Mouse (Mus musculus) heart, adult 11 months (tissue): ENCODE measurements around the gene Bco1.

Experiments
- DNase-seq: peaks from one replicate; pipeline ENCODE4 v3.0.0; 2022

Gene Bco1

GRCm38 (mm10) chr8:117095647-117096046 lies at the start of gene Bco1:
Bco1 (plus strand) TSS chr8:117095854.
- no peak for DNase-seq

- no peak for DNase-seq
Measured at GRCm38 (mm10) chr8:117049444-117049843, 46.2 kb upstream of the Bco1 start.

- DNase-seq: no peak
Measured at GRCm38 (mm10) chr8:117050763-117051162, 44.9 kb upstream of the Bco1 start.

DNA sequence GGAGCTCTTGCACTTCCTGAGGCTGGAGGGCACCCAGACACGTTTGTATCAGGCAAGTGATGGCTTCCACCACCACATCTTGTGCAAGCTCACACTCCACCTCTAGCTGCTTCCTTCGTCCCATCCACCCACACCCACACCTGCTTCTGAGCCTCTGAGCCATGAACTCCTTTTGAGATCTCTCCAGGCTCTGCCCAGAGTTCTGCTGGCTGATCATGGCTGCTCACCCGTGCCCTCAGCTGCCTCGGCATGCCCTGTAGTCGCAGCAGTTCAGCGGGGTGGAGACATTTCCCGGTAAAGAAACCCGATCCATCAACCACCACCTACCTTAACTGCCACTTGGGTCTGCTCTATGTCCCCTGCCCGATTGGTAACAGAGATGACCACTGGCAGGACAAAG lies 44.3 kb upstream of the Bco1 start:
- DNase-seq: no peak

GRCm38 (mm10) chr8:117053135-117054079 lies 42.2 kb upstream of the Bco1 start:
- no peak for DNase-seq

- no peak for DNase-seq
Measured at GRCm38 (mm10) chr8:117054146-117054545, 41.5 kb upstream of the Bco1 start.

- DNase-seq: peak; percentile 95
Measured at GRCm38 (mm10) chr8:117055097-117055496, 40.6 kb upstream of the Bco1 start.

GRCm38 (mm10) chr8:117059021-117059420 lies 36.6 kb upstream of the Bco1 start:
- DNase-seq: no peak

- no peak for DNase-seq
Measured at GRCm38 (mm10) chr8:117060306-117060705, 35.3 kb upstream of the Bco1 start.

- no peak for DNase-seq
Measured at GRCm38 (mm10) chr8:117061180-117061880, 34.3 kb upstream of the Bco1 start.

GRCm38 (mm10) chr8:117066955-117067354 lies 28.7 kb upstream of the Bco1 start:
- no peak for DNase-seq

DNA sequence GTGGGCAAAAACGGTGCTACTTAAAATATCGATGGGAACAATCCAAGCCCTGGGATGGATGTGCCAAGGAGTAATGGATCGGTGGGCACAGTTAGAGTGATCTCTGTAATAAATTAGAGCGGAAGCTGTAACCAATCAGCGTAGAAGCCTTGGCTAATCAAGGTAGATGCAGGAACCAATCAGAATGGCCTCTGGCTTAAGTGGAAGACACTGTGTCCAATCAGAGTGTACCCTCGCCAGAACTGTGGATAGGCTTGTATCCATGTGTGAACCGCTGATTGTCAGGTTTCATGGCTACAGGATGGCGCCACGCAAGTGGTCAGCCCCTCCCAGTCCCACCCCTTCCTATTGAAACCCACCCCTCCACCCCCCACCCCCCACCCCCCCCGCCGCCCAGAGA lies 28.3 kb upstream of the Bco1 start:
- no peak for DNase-seq

DNA sequence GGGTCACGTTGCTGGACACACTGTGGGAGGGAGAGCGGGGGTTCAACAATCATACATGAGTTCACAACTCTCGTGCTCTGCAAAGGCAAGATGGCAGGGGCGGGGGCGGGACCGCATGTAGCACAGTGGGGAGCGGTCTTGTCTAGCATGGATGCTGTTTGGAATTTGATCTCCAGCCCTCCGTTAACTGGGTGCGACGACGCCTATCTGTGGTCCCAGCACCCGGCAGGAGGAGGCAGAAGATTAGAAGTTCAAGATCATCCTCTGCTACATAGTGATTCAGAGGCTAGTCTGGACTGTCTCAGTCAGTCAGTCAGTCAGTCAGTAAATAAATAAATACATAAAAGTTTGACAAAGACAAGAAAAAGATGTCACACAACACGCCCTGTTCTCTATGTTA lies 27.4 kb upstream of the Bco1 start:
- no peak for DNase-seq

- no peak for DNase-seq
Measured at GRCm38 (mm10) chr8:117069708-117070107, 25.9 kb upstream of the Bco1 start.

DNA sequence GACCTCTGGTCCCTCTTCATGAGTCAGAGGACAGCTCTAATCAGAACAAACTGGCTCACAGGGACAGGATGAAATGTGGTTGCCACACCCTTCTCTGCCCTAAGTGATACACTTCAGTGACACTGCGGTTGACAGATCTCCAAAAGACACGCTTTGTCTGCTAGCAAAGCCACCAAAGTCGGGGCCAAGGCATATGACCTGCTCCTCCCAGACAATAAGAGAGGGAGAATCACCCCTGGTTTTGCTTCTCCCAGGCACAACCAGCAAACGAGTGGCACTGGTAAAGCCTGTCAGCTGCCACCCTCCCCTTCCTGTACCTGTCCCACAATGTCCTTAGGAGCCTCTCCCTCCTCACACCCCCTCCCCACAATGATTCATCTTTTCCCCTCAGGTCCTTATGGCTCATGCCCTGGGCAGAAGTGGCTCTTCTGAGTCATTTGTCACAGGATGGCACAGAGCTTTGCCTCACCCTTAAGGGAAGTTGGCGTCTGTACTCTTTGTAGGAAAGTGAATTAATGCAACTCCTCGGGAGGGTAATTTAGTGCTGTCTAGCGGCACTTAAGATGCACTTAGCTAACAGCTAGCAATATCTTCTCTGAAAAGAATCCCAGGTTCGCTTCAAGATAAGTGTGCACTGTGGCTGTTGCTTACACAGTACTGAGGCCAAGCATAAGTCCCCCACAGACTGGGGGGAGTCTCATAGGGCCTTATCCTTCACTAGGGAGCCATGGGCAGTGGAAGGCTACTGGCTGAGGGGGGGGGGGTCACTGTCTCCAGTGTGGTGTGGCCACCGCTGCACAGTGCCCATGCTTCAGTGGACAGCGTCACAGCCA lies 21.1 kb upstream of the Bco1 start:
- DNase-seq: no peak

GRCm38 (mm10) chr8:117078367-117078926 lies 17.2 kb upstream of the Bco1 start:
- DNase-seq: no peak

DNA sequence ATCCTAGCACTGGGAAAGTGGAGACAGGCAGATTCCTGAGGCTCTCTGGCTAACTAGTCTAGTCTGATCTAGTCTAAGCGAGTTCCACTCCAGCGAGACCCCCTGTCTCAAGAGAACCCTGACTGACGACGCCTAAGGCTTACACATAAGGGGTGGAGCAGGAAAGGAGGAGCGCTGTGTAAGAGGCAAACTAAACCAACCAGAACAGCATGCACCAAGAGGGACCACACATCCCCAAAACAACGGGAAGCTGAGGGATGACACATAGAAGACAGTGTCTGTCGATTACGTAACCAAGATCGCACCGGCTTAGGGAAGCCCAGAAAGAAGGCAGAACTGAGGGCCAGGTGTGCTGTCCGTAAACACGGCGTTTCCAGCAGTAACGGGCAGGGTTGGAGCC lies 16.0 kb upstream of the Bco1 start:
- DNase-seq: no peak

DNA sequence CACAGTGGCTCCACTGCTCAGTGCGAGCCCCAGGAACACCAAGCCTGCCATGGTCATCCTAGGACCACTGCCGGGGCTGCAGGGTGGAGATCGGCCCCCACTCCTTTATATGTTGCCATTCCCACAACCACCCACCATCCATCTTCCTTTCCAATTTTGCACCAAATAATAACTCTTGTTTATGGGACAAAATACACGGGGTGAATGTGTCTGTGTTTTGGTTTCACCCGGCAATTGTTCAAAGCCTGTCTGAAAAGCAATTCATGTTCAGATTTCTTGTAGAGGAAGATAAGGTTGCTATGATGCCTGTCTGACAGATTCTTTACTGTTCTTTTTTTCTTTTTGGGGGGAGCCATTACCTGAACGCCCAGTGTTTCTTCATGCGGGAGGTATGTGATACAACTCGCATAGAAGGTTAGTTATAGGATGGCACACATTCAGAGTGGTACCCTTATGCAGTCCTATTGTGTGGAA lies 13.2 kb upstream of the Bco1 start, which contains the start of gene Pkd1l2:
Gene Pkd1l2, minus strand, starts transcription at position 51 of the 474 bp plus-strand sequence.
- DNase-seq: no peak

DNA sequence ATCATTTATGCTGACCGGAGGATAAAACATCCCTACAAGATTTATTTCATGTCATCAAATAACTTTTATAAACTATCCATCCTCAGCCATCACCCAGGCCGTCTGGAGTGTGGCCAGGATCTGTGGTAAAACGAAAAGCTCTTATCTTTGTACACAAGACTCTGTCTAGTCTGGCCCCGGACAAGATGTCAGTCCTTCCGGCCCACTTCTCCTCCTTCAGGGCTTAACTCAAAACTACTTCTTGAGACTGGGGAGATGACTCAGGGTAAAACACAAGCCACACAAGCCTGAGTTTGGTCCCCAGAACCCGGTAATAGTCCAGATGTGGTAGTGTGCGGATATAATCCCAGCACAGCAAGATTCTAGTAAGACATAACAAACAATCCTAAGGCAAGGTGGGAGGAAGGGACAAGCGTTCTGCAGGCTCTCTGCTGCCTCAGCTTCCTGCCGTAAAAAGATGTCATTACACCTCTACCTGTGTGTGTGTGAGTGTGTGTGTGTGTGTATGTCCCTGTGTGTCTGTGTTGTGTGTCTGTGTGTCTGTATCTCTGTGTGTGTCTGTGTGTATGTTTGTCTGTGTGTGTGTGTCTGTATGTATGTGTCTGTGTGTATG lies 12.6 kb upstream of the Bco1 start:
- no peak for DNase-seq

DNA sequence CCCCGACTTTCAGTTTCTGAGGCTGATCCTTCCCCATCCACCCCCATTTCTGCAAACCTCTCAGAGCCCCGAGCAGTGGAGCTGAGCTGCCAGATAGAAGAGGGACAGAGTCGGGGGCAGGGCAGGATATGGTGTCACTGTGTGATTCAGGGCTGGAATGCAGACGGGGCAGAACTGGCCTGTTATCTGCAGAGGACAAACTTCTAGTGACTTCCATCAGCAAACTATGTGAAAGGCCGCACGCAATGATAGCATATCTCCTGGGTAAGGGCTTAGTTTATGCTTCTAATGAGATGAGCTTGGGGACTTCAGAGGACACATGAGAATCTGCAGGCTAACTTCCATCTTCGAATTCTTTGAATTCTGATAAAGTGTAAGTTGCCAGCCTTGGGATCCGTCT lies 10.1 kb upstream of the Bco1 start:
- DNase-seq: no peak

- no peak for DNase-seq
Measured at GRCm38 (mm10) chr8:117087036-117087435, 8.6 kb upstream of the Bco1 start.

DNA sequence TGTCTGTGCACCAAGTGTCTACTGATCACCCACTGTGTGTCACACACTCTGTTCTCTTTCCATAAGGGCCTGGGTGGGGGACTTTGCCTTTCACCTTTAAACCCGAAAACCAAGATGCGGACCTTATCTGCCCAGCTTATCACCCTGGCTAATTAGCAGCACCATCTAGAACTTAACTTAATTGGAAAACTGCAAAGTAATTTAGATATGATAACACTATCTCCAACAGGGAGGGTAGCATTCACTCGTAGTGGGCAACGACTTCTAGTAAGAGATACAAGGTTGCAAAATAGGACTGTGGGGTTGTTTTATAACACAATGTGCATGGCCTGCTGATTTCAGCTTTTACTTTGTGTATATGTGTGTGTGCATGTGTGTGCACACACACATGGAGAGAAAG lies 5.9 kb upstream of the Bco1 start:
- DNase-seq: no peak
